Mouse (Mus musculus) midbrain, postnatal 0 days (tissue): ENCODE data around the gene Vmn1r73. TPM values are rescaled to one million over a fixed set of nuclear protein-coding genes. Genes with fewer than 3 reads are reported as not detected.

Experiments
- ATAC-seq: fragments of 200-750 bp; cut with Nextera tagmentation; 2 replicates; pipeline ENCODE4 v1.8.0; 2017; ENCODE audit warnings: moderate number of reproducible peaks, mild to moderate bottlenecking, moderate TSS enrichment, moderate library complexity; ENCODE audit not compliant: low FRiP score
- DNase-seq: peaks from one replicate; pipeline ENCODE4 v3.0.0-alpha.2; 2015; ENCODE audit warnings: low spot score
- H3K27ac ChIP-seq: fragments of 300-500 bp; sonication (generic); 2 replicates; pipeline ENCODE4 v1.5.1; 2014; ENCODE audit warnings: low read depth, mild to moderate bottlenecking, low read length, mixed read lengths
- H3K27me3 ChIP-seq: fragments of 300-500 bp; sonication (generic); 2 replicates; pipeline ENCODE4 v1.6.1; 2014; ENCODE audit warnings: low read length, control low read depth, mixed read lengths; ENCODE audit not compliant: insufficient read depth
- H3K36me3 ChIP-seq: fragments of 300-500 bp; sonication (generic); 2 replicates; pipeline ENCODE4 v1.6.1; 2014; ENCODE audit warnings: low read length, control low read depth, mixed read lengths; ENCODE audit not compliant: insufficient read depth
- H3K4me1 ChIP-seq: fragments of 300-500 bp; sonication (generic); 2 replicates; pipeline ENCODE4 v1.6.1; 2014; ENCODE audit warnings: mild to moderate bottlenecking, control low read depth, antibody characterized with exemption, low read length, mixed read lengths; ENCODE audit not compliant: insufficient read depth
- H3K4me2 ChIP-seq: fragments of 300-500 bp; sonication (generic); 2 replicates; pipeline ENCODE4 v1.6.1; 2014; ENCODE audit warnings: low read depth, mild to moderate bottlenecking, low read length, mixed read lengths; ENCODE audit not compliant: poor library complexity, severe bottlenecking
- H3K4me3 ChIP-seq: fragments of 300-500 bp; sonication (generic); 2 replicates; pipeline ENCODE4 v1.5.1; 2014; ENCODE audit warnings: low read depth, mild to moderate bottlenecking, low read length, moderate library complexity
- H3K9ac ChIP-seq: fragments of 300-500 bp; sonication (generic); replicated peaks from 2 replicates; pipeline ENCODE4 v1.6.1; 2014; ENCODE audit warnings: mild to moderate bottlenecking, low read length, moderate library complexity, mixed read lengths; ENCODE audit not compliant: poor library complexity, severe bottlenecking
- H3K9me3 ChIP-seq: fragments of 300-500 bp; sonication (generic); 2 replicates; pipeline ENCODE4 v1.6.1; 2016; ENCODE audit warnings: low read length, control low read depth
- CTCF ChIP-seq: IDR thresholded peaks from 2 replicates; pipeline ENCODE4 v1.5.1; 2016; ENCODE audit warnings: antibody characterized with exemption, mild to moderate bottlenecking
- WGBS: fragments of 180-500 bp; shearing (Covaris S2); extraction: QIAGEN DNeasy Blood & Tissue Kit; methylation state at CpG from one replicate; pipeline ENCODE4 v1.1.7; 2014; 5-methylcytosine and 5-hydroxymethylcytosine counted together
- polyA plus RNA-seq: library from polyadenylated mRNA; unstranded; fragments of >200 nt; fragmentation: Nextera tagmentation; extraction: Ambion mirVana; gene quantifications from 2 replicates; pipeline ENCODE4 v1.2.1, GENCODE M21; 2015
- total RNA-seq: library from RNA; depleted of rRNA; stranded (reverse); fragments of >200 nt; gene quantifications from 2 replicates; pipeline ENCODE4 v1.2.3, GENCODE M21; 2014; rRNA removed

Vmn1r73 gene
- not detected in 2 replicates for total RNA-seq
- not detected in 2 replicates for polyA plus RNA-seq

DNA sequence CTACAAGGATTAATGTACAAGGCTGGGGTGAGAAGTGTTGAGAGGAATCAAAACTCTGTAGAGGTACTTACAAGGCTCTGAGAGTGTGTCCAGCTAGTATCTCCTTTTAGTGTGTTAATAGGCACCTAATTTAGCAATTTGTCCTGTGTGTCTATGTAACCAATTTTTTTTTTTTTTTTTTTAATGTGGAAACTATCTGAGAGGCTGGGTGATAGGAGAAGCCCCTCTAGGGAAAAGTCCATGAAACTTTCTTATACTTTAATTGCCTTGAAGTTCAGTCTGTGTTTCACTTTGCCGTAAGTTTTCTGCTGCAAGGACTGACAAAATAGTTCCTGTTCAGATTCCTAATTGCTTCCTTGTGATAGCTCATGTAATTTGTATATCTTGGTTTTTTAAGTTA is at the start of gene Vmn1r73:
TSS of gene Vmn1r73 (plus strand) at position 301 of the 400 bp plus-strand sequence.
- peaks cover 32% of the 10 kb centered on the region; the same call in 1 of the 2 replicates for H3K9me3 ChIP-seq
- ATAC-seq, result no peak
- H3K9ac ChIP-seq, result no peak within 1 kb of the TSS
- H3K36me3 ChIP-seq, result no peaks in the 10 kb centered on the region
- no peaks in the 10 kb centered on the region for H3K27me3 ChIP-seq
- no peak within 1 kb of the TSS for H3K4me2 ChIP-seq
- no peak for TF ChIP-seq CTCF
- no peak for DNase-seq
- H3K4me3 ChIP-seq, result no peak within 1 kb of the TSS
- H3K4me1 ChIP-seq, result no peaks in the 10 kb centered on the region
- H3K27ac ChIP-seq, result no peak within 1 kb of the TSS
- 90% methylated on average over 1 of the region's 1 CpGs for WGBS

Other genes with a start within 250 kb of the Vmn1r73 start
- gene Zscan4-ps2, start 216.0 kb upstream of the Vmn1r73 start, total RNA-seq, result not detected in 2 replicates
- gene Zscan4-ps2, start 216.0 kb upstream of the Vmn1r73 start, polyA plus RNA-seq, result not detected in 2 replicates
- gene Zscan4-ps3, start 121.0 kb upstream of the Vmn1r73 start, total RNA-seq, result not detected in 2 replicates
- not detected in 2 replicates for gene Zscan4-ps3, start 121.0 kb upstream of the Vmn1r73 start, polyA plus RNA-seq
- not detected in 2 replicates for gene Vmn1r72, start 50.1 kb upstream of the Vmn1r73 start, total RNA-seq
- gene Vmn1r72, start 50.1 kb upstream of the Vmn1r73 start, polyA plus RNA-seq, result not detected in 2 replicates
- not detected in 2 replicates for gene Vmn1r74, start 103.7 kb downstream of the Vmn1r73 start, total RNA-seq
- not detected in 2 replicates for gene Vmn1r74, start 103.7 kb downstream of the Vmn1r73 start, polyA plus RNA-seq
- not detected in 2 replicates for gene Vmn1r75, start 144.4 kb downstream of the Vmn1r73 start, total RNA-seq
- not detected in 2 replicates for gene Vmn1r75, start 144.4 kb downstream of the Vmn1r73 start, polyA plus RNA-seq
- gene Vmn1r76, start 207.9 kb downstream of the Vmn1r73 start, total RNA-seq, result not detected in 2 replicates
- not detected in 2 replicates for gene Vmn1r76, start 207.9 kb downstream of the Vmn1r73 start, polyA plus RNA-seq